ENCODE assay signal across 1 mouse cellular context in the genomic region with DNA sequence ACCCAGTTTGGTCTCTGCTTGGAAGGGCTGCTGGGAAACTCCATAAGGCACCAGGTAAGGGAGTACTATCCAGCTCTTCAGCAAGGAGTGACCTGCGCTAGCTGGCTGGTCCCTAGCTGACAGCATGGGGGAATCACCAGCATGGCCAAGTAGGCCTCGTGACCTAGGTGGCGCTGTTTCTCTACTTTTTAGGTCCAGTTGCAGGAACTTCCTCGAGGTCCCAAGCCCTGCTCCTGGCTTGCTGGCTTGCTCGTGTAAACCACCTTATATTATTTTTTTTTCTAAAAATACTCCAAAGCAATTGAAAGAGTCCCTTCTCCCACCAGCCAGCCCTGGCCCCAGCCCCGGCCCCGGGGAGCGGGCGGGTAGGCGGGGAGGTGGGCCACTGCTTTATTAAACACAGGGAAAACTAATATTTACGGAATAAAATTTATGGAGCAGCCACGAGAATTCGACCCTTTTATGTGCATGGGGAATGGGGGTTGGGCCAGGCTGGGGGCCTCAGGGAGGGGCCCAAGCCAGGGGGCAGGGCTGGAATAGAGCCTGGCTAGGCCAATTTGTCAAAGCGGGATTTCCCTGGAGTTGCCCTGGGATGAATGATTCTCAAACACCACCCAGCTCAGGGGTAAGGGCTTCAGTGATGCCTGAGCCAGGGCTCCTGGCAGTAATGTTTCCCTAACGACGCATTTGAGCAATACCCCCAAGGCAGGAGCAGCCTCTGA.
TF ChIP-seq lines count a peak whose summit lies in the region.

No protein-coding gene starts in this region.

TF ChIP-seq in CH12.LX, 34 proteins besides CTCF, POLR2A, EP300 and RAD21 (continued from another document):
- TF ChIP-seq MYC (IDR thresholded peaks at IDR 0.05; ENCODE audit: low read depth, low read length) (peak; percentile 93), POLR2AphosphoS2 (IDR thresholded peaks at IDR 0.05; ENCODE audit: low read depth, low read length) (no peak), ZKSCAN1 (IDR thresholded peaks at IDR 0.05; ENCODE audit: borderline replicate concordance, low read depth, low read length) (no peak), USF2 (conservative IDR thresholded peaks at IDR 0.05; ENCODE audit: low read depth, low read length) (peak; percentile 34; the same call in 1 of the 2 replicates), ETS1 (conservative IDR thresholded peaks at IDR 0.05; ENCODE audit: low read depth, low read length) (no peak), ZC3H11A (IDR thresholded peaks at IDR 0.05; ENCODE audit: low read depth, low read length) (0 out of 2 replicates have a peak, but pooled peaks have one; percentile 12), ELF1 (IDR thresholded peaks at IDR 0.05; ENCODE audit: low read depth, low read length) (peak; percentile 40; the same call in 1 of the 2 replicates), BHLHE40 (IDR thresholded peaks at IDR 0.05; ENCODE audit: low read depth, low read length) (peak; percentile 59), MAX (IDR thresholded peaks at IDR 0.05; ENCODE audit: low read length) (peak; percentile 84), SMC3 (IDR thresholded peaks at IDR 0.05; ENCODE audit: low read depth, low read length) (peak; percentile 79)
